Mouse (Mus musculus): ENCODE results near the gene Arhgap10. TPM values are rescaled to one million over a fixed set of nuclear protein-coding genes. Genes with fewer than 3 reads are reported as not detected.

The Arhgap10 gene
- polyA plus RNA-seq, 1 experiment from 2014 or later: 6.3 TPM

DNA sequence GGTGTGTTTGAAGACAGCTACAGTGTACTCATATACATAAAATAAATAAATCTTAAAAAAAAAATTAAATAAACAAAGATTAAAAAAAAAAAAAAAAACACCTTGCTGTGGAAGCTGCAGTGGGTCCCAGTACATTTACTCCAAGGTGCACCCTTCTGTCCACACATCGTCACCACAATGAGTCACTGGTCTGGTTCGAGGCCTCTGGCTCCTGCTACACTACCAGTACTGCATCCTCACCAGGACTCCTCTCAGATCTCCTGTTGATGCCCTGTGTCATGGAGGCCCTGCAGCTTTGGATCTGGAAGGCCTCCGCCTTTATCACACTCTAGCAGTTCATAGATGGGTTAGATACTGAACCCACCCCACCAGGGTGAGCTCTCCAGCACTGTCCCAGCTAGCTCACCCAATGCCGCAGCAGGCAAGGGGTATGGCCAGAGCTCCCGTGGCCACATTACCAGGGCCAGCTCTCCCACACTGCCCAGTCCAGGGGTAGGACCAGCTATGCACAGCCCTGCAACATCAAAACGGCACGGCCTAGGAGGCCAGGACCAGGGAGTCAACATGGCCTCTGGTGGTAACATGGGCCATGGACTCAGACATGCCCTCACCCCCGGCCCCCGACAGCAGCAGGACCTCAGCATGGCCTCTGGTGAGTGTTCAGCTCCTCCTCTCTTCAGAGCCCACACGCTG, 26.4 kb downstream of the Arhgap10 start:
- WGBS: 97% methylated on average over 10 of the region's 10 CpGs
- H3K36me3 ChIP-seq: no peaks in the 10 kb centered on the region
- no peaks in the 10 kb centered on the region for H3K9me3 ChIP-seq
- no peaks in the 10 kb centered on the region for H3K4me1 ChIP-seq (replicated peaks)
- no peak overlapping the region for H3K4me2 ChIP-seq
- H3K27ac ChIP-seq: no peak overlapping the region
- H3K9ac ChIP-seq: no peak overlapping the region
- no peaks in the 10 kb centered on the region for H3K27me3 ChIP-seq
- ATAC-seq (ENCODE audit: low FRiP score): no peak
- no peak overlapping the region for H3K4me3 ChIP-seq

DNA sequence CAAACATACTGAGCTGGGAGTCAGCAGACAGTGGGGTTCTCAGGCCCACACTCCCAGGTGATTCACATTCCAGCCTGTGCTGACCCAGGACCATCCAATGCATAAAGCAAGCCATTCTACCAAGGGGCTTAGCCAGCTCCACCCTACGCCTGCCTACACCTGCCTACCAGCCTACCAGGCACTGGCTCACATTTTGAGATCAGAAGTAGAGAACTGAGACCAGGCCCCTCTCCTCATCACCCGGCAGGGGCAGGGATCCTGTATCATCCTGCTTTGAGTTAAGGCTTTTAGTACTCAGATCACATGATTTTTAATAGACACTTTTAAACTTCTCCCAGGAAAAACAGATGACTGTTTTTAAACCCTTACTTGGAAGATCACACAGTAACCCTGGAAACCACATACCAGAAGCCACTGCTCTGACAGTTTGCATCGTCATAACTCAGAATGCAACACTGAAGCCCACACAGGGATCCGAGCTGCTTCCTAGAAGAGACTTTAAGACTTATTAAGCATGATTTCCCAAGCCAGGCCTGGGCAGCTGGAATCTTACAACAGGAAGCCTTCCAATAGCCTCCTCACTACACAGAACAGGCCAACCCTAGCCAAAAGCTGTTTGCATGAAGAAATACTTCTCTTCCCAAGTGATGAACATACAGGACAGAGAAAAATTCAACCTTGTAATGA, 27.5 kb downstream of the Arhgap10 start:
- H3K27me3 ChIP-seq: no peaks in the 10 kb centered on the region
- H3K36me3 ChIP-seq: no peaks in the 10 kb centered on the region
- no peak overlapping the region for H3K27ac ChIP-seq
- H3K4me1 ChIP-seq (replicated peaks): no peaks in the 10 kb centered on the region
- H3K4me2 ChIP-seq: no peak overlapping the region
- no peak for ATAC-seq (ENCODE audit: low FRiP score)
- H3K9me3 ChIP-seq: no peaks in the 10 kb centered on the region
- no peak overlapping the region for H3K9ac ChIP-seq
- 75% methylated on average over 4 of the region's 4 CpGs for WGBS
- no peak overlapping the region for H3K4me3 ChIP-seq

DNA sequence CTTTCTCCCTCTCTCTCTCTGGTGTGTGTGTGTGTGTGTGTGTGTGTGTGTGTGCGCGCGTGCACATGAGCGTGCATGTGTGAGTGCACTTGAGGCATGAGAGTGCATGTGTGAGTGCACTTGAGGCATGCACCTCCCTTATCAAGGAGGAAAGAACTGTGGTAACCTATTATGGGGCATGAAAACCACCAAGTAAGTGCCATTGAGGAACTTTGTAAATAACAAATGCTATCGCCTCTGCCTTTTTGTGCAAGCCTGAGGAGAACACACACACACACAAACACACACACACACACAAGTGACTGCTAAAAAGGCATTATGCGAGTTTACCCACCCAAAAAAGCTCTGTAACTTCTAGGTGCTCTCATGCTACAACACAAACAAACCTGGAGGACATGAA, 28.5 kb downstream of the Arhgap10 start:
- no peak for ATAC-seq (ENCODE audit: low FRiP score)
- no peaks in the 10 kb centered on the region for H3K27me3 ChIP-seq
- H3K4me1 ChIP-seq (replicated peaks): no peaks in the 10 kb centered on the region
- 98% methylated on average over 6 of the region's 6 CpGs for WGBS
- H3K27ac ChIP-seq: no peak overlapping the region
- no peak overlapping the region for H3K4me2 ChIP-seq
- no peaks in the 10 kb centered on the region for H3K9me3 ChIP-seq
- no peak overlapping the region for H3K4me3 ChIP-seq
- H3K9ac ChIP-seq: no peak overlapping the region
- H3K36me3 ChIP-seq: no peaks in the 10 kb centered on the region

DNA sequence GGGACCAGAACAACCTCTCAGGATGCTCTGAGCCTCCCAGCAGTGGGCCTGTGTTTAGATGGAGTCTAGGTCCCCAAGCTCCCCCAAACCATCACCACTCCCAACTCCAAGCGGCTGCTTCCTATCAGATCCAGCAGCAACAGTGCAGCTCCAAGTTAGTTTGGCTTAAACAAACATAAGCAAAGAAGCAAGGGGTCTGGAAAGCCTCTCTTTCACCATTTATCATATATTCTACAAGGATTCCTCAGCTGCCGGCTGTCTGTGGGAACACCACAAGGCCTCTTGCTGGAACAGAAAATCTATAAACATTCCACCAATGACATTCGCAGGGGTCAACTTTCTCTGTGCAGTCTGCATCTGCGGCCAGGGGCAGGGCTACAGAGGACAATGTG, 29.5 kb downstream of the Arhgap10 start:
- ATAC-seq (ENCODE audit: low FRiP score): no peak
- no peaks in the 10 kb centered on the region for H3K9me3 ChIP-seq
- no peak overlapping the region for H3K9ac ChIP-seq
- H3K36me3 ChIP-seq: no peaks in the 10 kb centered on the region
- no peak overlapping the region for H3K4me3 ChIP-seq
- no peaks in the 10 kb centered on the region for H3K27me3 ChIP-seq
- no peak overlapping the region for H3K27ac ChIP-seq
- WGBS: 67% methylated on average over 4 of the region's 4 CpGs
- no peak overlapping the region for H3K4me2 ChIP-seq
- H3K4me1 ChIP-seq (replicated peaks): no peaks in the 10 kb centered on the region

DNA sequence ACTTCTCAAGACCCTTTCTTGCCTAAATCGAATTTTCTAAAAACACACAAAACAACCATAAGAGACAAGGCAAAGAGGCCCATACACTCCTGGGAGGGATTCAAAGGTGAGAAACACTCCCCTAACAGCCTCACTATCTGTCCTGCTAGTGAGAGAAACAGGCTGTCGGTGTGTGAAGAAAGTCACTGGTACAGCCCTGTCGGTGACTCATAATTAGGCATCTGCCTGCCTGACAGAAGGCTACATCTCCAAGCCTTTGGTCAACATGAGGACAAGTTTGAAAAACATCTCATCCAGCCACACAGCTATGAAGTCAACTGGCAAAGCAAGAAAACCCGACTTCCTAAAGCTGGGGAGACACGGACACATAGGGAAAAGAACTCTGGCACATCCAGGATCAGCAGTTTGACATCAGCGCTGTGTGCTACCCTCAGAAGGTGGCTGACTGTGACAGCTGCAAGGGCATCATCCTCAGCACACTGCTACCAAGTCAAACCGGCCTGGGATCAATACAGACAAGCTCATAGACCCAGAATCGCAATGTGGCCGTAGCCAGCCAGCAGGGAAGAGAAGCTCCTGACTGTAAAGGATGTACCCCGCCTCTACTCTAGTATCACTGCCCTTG, 30.1 kb downstream of the Arhgap10 start:
- H3K4me3 ChIP-seq: no peak overlapping the region
- H3K9ac ChIP-seq: no peak overlapping the region
- H3K9me3 ChIP-seq: no peaks in the 10 kb centered on the region
- H3K4me1 ChIP-seq (replicated peaks): no peaks in the 10 kb centered on the region
- no peaks in the 10 kb centered on the region for H3K36me3 ChIP-seq
- no peak overlapping the region for H3K27ac ChIP-seq
- WGBS: 87% methylated on average over 10 of the region's 10 CpGs
- no peaks in the 10 kb centered on the region for H3K27me3 ChIP-seq
- H3K4me2 ChIP-seq: no peak overlapping the region
- ATAC-seq (ENCODE audit: low FRiP score): no peak

DNA sequence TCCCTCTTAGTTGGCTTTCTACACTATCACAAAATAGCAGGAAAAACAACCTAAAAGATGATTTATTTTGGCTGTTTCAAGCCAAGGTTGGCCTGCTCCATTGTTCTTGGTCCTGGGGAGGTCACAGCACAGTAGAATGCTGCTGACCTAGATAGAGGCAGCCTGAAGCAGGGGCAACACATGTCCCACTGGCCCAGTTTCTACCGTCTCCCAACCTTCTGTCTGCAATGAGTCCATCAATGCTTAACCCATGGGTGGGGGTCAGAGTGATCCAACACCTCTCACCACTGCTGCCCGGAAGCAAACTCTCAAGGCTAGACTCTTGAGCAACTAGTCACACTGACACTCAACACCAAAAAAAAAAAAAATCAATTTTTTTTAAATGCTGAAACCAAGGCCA, 31.0 kb downstream of the Arhgap10 start:
- no peak overlapping the region for H3K4me2 ChIP-seq
- no peaks in the 10 kb centered on the region for H3K27me3 ChIP-seq
- H3K9ac ChIP-seq: no peak overlapping the region
- no peaks in the 10 kb centered on the region for H3K9me3 ChIP-seq
- H3K4me3 ChIP-seq: no peak overlapping the region
- no peaks in the 10 kb centered on the region for H3K36me3 ChIP-seq
- WGBS: 87% methylated on average over 2 of the region's 2 CpGs
- no peaks in the 10 kb centered on the region for H3K4me1 ChIP-seq (replicated peaks)
- no peak for ATAC-seq (ENCODE audit: low FRiP score)
- H3K27ac ChIP-seq: no peak overlapping the region

DNA sequence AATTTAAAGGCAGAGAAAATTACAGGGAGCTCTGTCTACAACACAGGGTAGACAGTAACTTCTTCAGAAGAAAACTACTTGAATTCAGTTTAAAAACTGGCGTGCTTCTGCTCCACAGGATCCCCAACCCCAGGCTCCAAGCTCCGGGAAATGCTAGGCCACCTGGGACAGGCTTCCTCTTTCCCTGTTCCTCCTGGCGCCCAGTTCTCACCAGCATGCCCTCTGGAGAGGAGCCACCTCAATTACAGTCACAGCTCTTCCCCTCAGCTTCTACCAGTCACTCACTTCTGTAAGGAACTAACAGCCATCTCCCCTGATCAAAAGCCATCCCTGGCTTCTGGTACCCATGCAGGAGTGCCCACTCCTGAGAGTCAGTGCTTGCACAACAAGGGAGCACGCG, 32.9 kb downstream of the Arhgap10 start:
- H3K9me3 ChIP-seq: no peaks in the 10 kb centered on the region
- ATAC-seq (ENCODE audit: low FRiP score): no peak
- H3K27ac ChIP-seq: no peak overlapping the region
- no peaks in the 10 kb centered on the region for H3K27me3 ChIP-seq
- H3K36me3 ChIP-seq: no peaks in the 10 kb centered on the region
- no peaks in the 10 kb centered on the region for H3K4me1 ChIP-seq (replicated peaks)
- H3K9ac ChIP-seq: no peak overlapping the region
- H3K4me3 ChIP-seq: no peak overlapping the region
- WGBS: 77% methylated on average over 5 of the region's 5 CpGs
- no peak overlapping the region for H3K4me2 ChIP-seq

DNA sequence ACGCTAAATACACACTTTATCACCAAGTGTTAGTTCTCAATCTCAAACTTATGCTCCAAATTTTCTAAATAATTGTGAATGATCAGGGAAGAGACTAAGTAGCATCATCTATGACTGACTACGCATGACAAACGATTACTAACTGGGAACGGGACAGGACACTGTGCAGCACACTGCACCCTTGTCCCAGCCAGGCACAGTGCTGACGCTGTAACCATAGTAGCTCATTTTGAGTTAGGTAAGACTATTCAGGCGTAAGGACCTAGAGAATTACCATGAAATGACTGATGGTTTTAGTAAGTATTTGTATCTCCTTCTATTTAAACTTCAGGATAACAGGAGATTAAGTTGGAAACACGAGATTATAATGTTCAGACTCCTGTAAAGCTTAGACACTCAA, 33.5 kb downstream of the Arhgap10 start:
- 62% methylated on average over 7 of the region's 7 CpGs for WGBS
- Histone ChIP-seq H3K9ac (no peak overlapping the region), H3K4me2 (no peak overlapping the region), H3K9me3 (no peaks in the 10 kb centered on the region), H3K27me3 (no peaks in the 10 kb centered on the region), H3K4me1 (replicated peaks) (no peaks in the 10 kb centered on the region), H3K27ac (no peak overlapping the region), H3K36me3 (no peaks in the 10 kb centered on the region), H3K4me3 (no peak overlapping the region)
- ATAC-seq (ENCODE audit: low FRiP score): no peak

DNA sequence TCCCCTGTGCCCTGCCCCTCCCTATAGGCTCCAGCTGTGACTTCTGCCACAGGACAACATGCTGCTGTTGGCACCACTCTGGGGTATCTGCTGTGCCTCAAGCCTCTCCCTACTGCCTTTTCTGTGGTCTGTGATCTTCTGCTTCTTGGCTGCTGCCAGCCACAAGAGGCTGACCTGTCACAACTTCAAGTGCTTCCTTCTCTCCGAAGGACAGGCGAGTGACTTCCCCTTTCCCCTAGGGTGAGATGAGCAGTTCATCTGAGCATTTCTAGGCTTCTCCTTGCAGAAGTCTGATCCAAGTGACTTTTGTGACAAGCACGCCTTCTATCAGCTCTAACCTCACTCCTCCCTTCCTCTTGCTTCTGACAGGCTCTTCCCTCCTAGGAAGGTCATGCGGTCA, 34.1 kb downstream of the Arhgap10 start:
- Histone ChIP-seq H3K4me2 (no peak overlapping the region), H3K9ac (no peak overlapping the region), H3K9me3 (no peaks in the 10 kb centered on the region), H3K27ac (no peak overlapping the region), H3K4me3 (no peak overlapping the region), H3K27me3 (no peaks in the 10 kb centered on the region), H3K36me3 (no peaks in the 10 kb centered on the region), H3K4me1 (replicated peaks) (no peaks in the 10 kb centered on the region)
- 90% methylated on average over 4 of the region's 4 CpGs for WGBS
- ATAC-seq (ENCODE audit: low FRiP score): no peak

DNA sequence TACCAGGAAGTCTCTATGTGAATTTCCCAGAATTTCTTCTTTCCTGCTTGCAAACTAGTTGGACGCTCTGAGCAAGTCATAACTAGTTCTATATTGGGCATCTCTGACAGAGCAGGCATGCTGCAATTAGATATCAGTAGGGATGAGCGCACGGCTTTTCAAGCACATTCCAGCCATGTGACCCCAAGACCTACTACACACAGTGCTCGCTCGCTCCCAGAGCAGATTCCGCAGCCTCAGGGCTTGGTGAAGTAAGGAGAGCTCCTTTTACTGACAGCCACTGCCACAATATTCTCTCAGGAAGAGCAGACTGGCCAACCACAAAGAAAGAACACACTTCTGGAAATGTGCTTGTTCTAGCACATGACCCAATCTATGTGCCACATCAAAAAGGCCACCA, 36.0 kb downstream of the Arhgap10 start:
- WGBS: 63% methylated on average over 6 of the region's 6 CpGs
- Histone ChIP-seq H3K9me3 (no peaks in the 10 kb centered on the region), H3K27ac (no peak overlapping the region), H3K4me1 (replicated peaks) (no peaks in the 10 kb centered on the region), H3K36me3 (no peaks in the 10 kb centered on the region), H3K27me3 (no peaks in the 10 kb centered on the region), H3K9ac (no peak overlapping the region), H3K4me3 (no peak overlapping the region), H3K4me2 (no peak overlapping the region)
- ATAC-seq (ENCODE audit: low FRiP score): no peak

DNA sequence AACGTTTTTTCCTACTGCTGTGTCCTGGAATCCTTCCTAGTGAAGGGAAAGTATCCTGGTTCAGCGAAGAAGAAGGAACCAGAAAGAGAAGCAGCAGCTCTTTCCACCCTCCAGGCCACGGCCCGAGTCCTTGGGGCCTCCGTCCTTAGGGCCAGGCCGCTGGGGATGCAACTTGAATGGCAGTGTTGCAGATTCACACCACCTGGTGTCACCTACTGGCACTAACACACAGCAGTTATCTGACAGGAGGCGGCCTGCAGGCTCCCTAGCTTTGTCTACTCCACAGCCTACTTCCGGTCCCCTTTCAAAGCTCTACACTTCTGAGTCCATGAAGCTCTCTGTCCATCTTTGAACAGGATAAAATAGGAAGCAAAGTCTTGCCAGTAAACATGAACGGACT, 37.8 kb downstream of the Arhgap10 start:
- Histone ChIP-seq H3K27me3 (no peaks in the 10 kb centered on the region), H3K27ac (no peak overlapping the region), H3K4me1 (replicated peaks) (no peaks in the 10 kb centered on the region), H3K4me3 (no peak overlapping the region), H3K9me3 (no peaks in the 10 kb centered on the region), H3K9ac (no peak overlapping the region), H3K36me3 (no peaks in the 10 kb centered on the region), H3K4me2 (no peak overlapping the region)
- no peak for ATAC-seq (ENCODE audit: low FRiP score)
- 90% methylated on average over 9 of the region's 9 CpGs for WGBS

DNA sequence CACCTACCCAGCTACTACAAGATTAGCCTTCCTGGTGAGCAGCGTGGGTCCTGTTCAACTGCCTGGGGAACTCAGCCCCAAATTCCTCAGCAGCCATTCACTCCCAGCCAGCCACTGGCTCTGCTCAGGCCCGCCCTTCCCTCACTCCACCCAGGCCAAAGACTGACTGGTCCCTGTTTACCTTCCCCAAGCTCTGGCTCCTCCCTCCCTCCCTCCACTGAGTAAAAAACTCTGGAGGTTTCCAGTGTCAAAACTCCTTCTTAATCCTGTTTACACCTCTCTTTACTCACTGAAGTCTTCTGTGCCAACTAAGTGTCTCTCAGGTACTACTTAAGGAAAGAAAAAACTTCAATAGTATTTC, 38.9 kb downstream of the Arhgap10 start:
- 46% methylated on average over 2 of the region's 2 CpGs for WGBS
- ATAC-seq (ENCODE audit: low FRiP score): no peak
- no peaks in the 10 kb centered on the region for H3K27me3 ChIP-seq
- H3K9ac ChIP-seq: no peak overlapping the region
- H3K9me3 ChIP-seq: no peaks in the 10 kb centered on the region
- H3K4me2 ChIP-seq: no peak overlapping the region
- no peaks in the 10 kb centered on the region for H3K36me3 ChIP-seq
- H3K4me3 ChIP-seq: no peak overlapping the region
- no peaks in the 10 kb centered on the region for H3K4me1 ChIP-seq (replicated peaks)
- H3K27ac ChIP-seq: no peak overlapping the region

Measured in hindbrain, embryonic 13.5 days (tissue).